Mouse (Mus musculus): ENCODE results near the gene Gdpgp1.

Gene Gdpgp1

DNA sequence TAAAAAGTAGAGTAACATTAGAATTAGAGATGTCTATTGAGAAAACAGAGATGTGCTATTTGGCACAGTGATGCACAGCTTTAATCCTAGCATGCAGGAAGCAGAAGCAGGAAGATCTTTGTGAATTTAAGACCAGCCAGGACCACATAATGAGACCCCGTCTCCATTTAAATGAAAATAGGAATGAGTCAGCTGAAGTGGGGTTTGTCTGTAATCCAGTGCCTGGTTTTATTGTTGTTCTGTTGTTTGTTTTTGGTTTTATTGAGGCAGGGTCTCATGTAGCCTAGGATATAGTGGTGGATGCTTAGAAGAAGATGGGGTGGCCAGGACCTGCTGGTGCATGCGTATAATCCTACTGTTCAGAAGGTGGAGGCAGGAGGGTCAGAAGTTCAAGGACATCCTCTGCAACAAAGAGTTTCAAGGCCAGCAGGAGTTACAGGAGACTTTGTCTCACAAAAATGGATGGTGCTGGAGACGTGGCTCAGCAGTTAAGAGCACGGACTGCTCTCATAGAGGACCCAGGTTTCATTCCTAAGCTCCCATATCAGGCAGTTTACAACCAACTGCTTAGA lies 11.4 kb upstream of the Gdpgp1 start:
- in situ Hi-C loops (cut with MboI, MseI), result no loop called here

DNA sequence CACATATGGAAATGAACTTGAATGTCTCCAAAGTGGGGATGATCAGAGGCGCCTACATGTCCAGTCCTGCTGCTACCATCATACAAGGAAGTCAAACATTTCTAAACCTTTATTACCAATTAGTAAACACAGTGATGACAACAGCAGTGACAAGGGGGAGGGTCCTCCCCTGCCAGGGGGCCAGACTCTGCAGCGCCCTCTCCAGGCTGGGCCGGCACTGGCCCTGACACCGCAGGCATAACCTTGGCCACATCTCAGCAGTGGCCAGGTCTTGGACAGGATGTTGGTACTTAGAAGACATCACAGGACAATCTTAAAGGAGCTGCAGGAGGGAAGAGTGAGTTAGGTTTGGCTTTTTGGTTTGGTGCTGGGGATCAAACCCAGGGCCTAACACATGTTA lies 5.6 kb upstream of the Gdpgp1 start:
- in situ Hi-C loops (cut with MboI, MseI), result no loop called here

DNA sequence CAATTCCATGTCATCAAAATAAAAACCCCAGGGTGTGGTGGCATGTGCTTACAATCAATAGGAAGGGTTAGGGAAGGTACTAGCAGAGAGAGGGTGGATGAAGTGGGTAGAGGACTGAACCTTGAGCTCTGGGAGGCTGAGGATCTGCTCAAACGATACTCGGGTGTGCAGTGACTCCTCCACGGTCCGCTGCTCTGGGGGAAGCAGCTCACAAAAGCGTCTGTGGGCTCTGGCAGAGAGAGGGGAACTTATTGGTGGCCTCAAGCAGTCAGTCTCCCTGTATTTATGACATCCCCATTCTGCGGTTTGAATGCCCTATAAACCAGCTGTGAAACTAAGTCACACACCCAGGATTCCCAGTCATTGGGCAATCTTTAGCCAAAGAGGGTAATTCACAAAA lies 2.5 kb upstream of the Gdpgp1 start:
- in situ Hi-C loops (cut with MboI, MseI), result no loop called here

- in situ Hi-C loops (cut with MboI, MseI), result no loop called here
Measured at GRCm38 (mm10) chr7:80231971-80232488, 635 bp upstream of the Gdpgp1 start.

DNA sequence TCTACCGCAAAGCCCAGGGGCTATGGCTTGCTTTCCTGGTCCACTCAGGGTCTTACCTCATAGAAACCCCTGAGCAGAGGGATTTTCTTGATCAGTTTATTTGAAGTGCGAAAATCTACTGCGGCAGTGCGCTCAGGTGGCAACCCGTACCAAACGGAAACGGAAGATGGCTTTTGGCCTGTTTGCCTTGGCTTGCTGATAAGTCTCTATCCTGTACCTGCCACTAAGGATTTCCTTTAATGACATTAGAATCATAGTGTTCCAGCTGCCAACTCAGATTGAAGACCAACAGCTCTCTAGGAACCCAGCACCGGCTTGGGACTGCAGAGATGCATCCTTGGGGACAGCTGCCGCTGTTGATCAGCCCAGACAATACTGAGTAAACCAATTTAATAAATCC lies 1.1 kb downstream of the Gdpgp1 start:
- in situ Hi-C loops (cut with MboI, MseI), result no loop called here

DNA sequence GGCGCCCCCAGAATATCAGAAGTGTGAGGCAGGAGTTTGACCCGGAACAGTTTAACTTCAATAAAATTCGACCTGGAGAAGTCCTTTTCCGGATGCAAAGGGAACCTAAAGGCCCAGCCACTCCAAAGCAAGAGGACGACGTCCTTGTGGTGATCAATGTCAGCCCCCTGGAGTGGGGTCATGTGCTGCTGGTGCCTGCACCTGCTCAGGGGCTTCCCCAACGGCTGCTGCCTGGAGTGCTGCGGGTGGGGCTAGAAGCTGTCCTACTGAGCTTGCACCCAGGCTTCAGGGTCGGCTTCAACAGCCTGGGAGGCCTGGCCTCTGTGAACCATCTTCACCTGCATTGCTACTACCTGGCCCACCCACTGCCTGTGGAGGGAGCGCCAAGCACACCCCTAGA lies 5.9 kb downstream of the Gdpgp1 start:
- in situ Hi-C loops (cut with MboI, MseI), result no loop called here

GRCm38 (mm10) chr7:80241661-80242060 lies 9.0 kb downstream of the Gdpgp1 start:
- in situ Hi-C loops (cut with MboI, MseI), result no loop called here

DNA sequence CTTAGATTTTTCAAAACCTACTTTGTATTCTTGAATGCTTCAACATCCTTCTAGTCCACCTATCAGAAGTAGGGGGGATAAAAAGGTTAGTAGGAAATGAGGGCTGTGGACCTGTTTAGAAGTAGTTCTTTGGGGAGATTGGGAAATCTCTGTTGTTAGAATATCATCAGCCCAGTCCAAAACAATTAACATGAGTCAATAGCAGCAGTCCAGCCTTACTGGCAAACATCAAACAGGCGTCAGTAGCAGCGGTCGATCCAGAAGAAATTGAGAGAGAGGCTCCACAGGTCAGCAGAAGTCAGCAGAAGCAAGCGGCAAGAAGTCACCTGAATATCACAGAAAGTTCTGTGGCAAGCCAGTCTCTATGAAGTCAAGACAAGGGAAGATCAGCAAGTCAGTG lies 12.2 kb downstream of the Gdpgp1 start:
- in situ Hi-C loops (cut with MboI, MseI), result no loop called here

- in situ Hi-C loops (cut with MboI, MseI), result no loop called here
Measured at GRCm38 (mm10) chr7:80246148-80246721, 13.6 kb downstream of the Gdpgp1 start, which contains the start of gene Ttll13. Ttll13 (plus strand) TSS chr7:80246376.

DNA sequence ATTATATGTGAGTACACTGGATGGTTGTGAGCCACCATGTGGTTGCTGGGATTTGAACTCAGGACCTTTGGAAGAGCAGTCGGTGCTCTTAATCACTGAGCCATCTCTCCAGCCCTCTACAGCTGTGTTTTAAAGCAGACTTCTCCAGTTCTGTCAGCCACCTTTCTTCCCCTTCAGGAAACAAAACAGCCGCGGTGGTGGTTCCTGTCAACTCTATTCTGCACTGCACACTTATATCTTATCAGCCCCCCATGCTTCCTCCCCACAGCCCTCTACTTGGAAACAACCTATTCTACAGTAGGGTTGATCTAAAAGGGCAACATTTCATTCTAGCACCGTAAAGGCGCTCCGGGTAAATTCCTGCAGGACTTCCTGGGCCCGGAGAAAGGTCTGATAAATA lies 14.2 kb downstream of the Gdpgp1 start:
- in situ Hi-C loops (cut with MboI, MseI), result no loop called here

GRCm38 (mm10) chr7:80252437-80252836 lies 19.8 kb downstream of the Gdpgp1 start:
- in situ Hi-C loops (cut with MboI, MseI), result no loop called here

GRCm38 (mm10) chr7:80252886-80253285 lies 20.2 kb downstream of the Gdpgp1 start:
- in situ Hi-C loops (cut with MboI, MseI), result no loop called here

GRCm38 (mm10) chr7:80255981-80256380 lies 23.3 kb downstream of the Gdpgp1 start:
- in situ Hi-C loops (cut with MboI, MseI), result no loop called here

- in situ Hi-C loops (cut with MboI, MseI), result no loop called here
Measured at GRCm38 (mm10) chr7:80257706-80258105, 25.0 kb downstream of the Gdpgp1 start.

GRCm38 (mm10) chr7:80260625-80261371 lies 28.1 kb downstream of the Gdpgp1 start, which contains the start of gene Ngrn:
Ngrn (plus strand) TSS chr7:80261215.
- in situ Hi-C loops (cut with MboI, MseI), result no loop called here

GRCm38 (mm10) chr7:80261372-80261990 lies 28.8 kb downstream of the Gdpgp1 start:
- in situ Hi-C loops (cut with MboI, MseI), result no loop called here

GRCm38 (mm10) chr7:80264606-80265005 lies 31.9 kb downstream of the Gdpgp1 start:
- in situ Hi-C loops (cut with MboI, MseI), result no loop called here

DNA sequence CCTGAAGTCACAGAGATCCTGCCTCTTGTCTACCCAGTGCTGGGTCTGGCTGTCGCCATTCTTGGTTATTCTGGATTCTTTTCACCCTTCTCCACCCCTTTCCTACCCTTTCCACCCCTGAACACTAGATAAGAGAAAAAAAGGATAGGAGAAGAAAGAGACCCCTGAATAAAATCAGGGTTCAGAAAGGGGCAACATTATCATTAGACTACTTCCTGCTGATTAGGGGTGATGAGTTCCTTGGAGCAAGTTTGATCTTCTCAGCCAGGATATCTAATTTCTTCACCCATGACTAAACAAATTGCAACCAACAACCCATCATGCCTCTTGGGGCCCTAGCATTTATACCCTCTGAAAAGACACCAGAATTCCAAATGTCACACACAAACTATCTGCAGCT lies 35.1 kb downstream of the Gdpgp1 start:
- in situ Hi-C loops (cut with MboI, MseI), result no loop called here

DNA sequence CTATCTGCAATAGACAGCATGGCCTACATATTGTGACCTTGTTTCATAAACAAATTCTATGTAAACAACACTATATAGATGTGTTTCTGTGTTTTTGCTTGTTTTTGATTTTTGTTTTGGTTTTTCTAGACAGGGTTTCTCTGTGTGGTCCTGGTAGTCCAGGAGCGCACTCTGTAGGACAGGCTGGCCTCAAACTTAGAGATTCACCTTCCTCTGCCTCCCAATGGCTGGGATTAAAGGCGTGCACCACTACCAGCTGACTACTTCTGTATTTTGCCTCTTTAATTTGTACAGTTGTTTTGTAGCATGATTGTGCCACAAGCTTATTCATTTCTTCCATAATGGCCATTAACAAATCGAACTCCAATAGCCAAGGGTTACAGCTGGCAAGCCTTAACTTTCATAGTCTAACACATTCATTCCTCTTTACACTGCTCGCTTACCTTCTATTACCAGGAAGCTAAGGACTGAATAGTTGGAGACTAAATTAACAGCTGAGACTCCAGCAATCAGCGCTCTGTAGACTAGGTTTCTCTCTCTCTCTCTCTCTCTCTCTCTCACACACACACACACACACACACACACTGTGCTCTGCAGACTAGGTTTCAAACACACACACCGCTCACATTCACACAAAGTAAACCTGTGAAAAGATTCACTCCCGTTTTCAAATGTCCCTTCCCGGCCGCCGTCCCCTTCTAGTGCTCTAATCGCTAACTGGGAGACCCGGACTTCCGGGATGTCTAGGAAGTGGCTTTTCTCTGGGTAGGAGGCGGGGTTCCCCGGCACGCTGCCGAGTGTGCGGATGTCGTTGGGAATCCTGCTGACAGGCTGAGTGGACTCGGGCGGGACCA lies 36.5 kb downstream of the Gdpgp1 start, which contains the start of gene Vps33b:
Gene Vps33b (plus strand): TSS at position 753 of the 854 bp plus-strand sequence.
- in situ Hi-C loops (cut with MboI, MseI), result no loop called here

DNA sequence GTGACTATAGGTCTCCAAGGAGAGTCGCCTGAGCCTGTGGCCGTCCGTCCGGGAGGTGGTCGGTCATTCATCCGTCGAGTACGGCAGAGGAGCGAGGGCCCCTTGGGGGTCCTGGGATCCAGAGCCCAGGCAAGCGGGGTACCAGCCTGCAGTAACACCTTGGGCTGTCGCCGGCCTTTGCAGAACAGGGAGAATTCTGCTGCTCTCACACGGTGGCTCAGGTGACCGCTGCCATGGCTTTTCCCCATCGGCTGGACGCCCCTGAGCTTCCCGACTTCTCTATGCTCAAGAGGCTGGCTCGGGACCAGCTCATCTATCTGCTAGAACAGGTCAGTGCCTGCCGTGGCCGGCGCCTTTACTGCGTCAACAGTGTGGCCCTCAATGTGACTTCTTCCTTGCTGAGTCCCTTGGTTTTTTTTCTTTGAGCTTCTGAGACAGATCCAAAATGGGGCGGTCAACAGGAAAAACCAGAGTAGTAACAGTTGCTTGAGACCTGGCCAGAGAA lies 37.1 kb downstream of the Gdpgp1 start:
- in situ Hi-C loops (cut with MboI, MseI), result no loop called here

DNA sequence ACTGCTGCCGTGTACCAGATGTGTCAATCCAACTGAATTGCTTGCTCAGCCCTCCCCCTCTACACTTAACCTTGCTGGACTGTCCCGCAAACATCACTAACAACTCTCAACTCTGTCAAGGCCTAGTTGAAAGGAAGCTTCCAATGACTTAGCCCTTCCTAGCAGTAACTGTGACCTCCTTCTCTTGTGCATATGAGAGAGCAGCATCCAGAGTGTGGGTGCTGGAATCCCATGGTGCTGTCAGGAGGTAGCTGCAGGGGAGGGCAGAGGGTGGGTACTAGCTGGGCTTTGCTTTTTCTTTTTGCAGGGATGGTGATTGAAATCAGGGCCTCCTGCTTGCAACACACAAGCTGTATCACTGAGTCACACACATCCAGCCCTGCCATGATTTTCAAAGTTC lies 40.8 kb downstream of the Gdpgp1 start:
- in situ Hi-C loops (cut with MboI, MseI), result no loop called here

Data from T-helper 17 cell (primary cell).